Mouse (Mus musculus) gastrocnemius, adult 2 months (tissue): ENCODE results near the gene Dnase2a. TPM values are rescaled to one million over a fixed set of nuclear protein-coding genes. Genes with fewer than 3 reads are reported as not detected.

Experiments used
- DNase-seq: peaks from one replicate; pipeline ENCODE4 v3.0.0; 2022
- H3K27ac ChIP-seq: fragments of 200-600 bp; 2 replicates; pipeline ENCODE4 v1.8.1; 2022; ENCODE audit warnings: mild to moderate bottlenecking
- H3K4me3 ChIP-seq: fragments of 200-600 bp; 2 replicates; pipeline ENCODE4 v1.8.1; 2022; ENCODE audit warnings: mild to moderate bottlenecking, moderate library complexity
- CTCF ChIP-seq: fragments of 200-600 bp; IDR thresholded peaks from 2 replicates; pipeline ENCODE4 v1.8.1; 2022; ENCODE audit warnings: antibody characterized with exemption, mild to moderate bottlenecking, moderate library complexity
- intact Hi-C: fragments of 180-260 bp; cut with DNase I; formaldehyde crosslinking; loops from one replicate; pipeline ENCODE4 v1.15.1; 2025
- total RNA-seq, 2 experiments: library from RNA; stranded (reverse); gene quantifications; 2 replicates each; pipeline ENCODE4 v1.2.3; 2021

The Dnase2a gene
- total RNA-seq, 2 experiments from 2014 or later = 4.0 to 8.4 TPM

- Histone ChIP-seq H3K27ac (no peak within 1 kb of the TSS), H3K4me3 (peak within 1 kb of the TSS; percentile 67)
- no peak for DNase-seq
- peak; percentile 39 for TF ChIP-seq CTCF
- intact Hi-C loops = no loop called here
Observed at GRCm38 (mm10) chr8:84946528-84947240, 38.3 kb downstream of the Dnase2a start, which contains the start of gene Rtbdn. Rtbdn (plus strand) TSS chr8:84946991.

- H3K27ac ChIP-seq = no peak overlapping the region
- DNase-seq = no peak
- H3K4me3 ChIP-seq = no peak overlapping the region
- TF ChIP-seq CTCF = no peak
- intact Hi-C loops = no loop called here
Observed at GRCm38 (mm10) chr8:84947241-84947545, 38.8 kb downstream of the Dnase2a start.

GRCm38 (mm10) chr8:84949753-84950152, 41.4 kb downstream of the Dnase2a start:
- intact Hi-C loops = no loop called here
- Histone ChIP-seq H3K27ac (no peak overlapping the region), H3K4me3 (no peak overlapping the region)
- DNase-seq = no peak
- no peak for TF ChIP-seq CTCF

- Histone ChIP-seq H3K4me3 (peak overlapping the region; percentile 37), H3K27ac (no peak overlapping the region)
- intact Hi-C loops = no loop called here
- peak; percentile 69 for DNase-seq
- TF ChIP-seq CTCF = no peak
Observed at GRCm38 (mm10) chr8:84952612-84953255, 44.4 kb downstream of the Dnase2a start.

GRCm38 (mm10) chr8:84956768-84957167, 48.4 kb downstream of the Dnase2a start:
- no peak overlapping the region for H3K4me3 ChIP-seq
- TF ChIP-seq CTCF = peak; percentile 83
- H3K27ac ChIP-seq = no peak overlapping the region
- peak; percentile 61 for DNase-seq
- intact Hi-C loops = loop anchor here (2.0 kb wide), 1 partner anchor 28 kb away; no protein-coding TSS in a partner anchor

GRCm38 (mm10) chr8:84959811-84960210, 51.5 kb downstream of the Dnase2a start:
- Histone ChIP-seq H3K27ac (no peak overlapping the region), H3K4me3 (no peak overlapping the region)
- peak; percentile 29 for DNase-seq
- intact Hi-C loops = no loop called here
- TF ChIP-seq CTCF = no peak

GRCm38 (mm10) chr8:84963952-84964351, 55.6 kb downstream of the Dnase2a start:
- no peak overlapping the region for H3K27ac ChIP-seq
- intact Hi-C loops = no loop called here
- no peak overlapping the region for H3K4me3 ChIP-seq
- no peak for TF ChIP-seq CTCF
- DNase-seq = no peak

- Histone ChIP-seq H3K27ac (peak overlapping the region; percentile 81), H3K4me3 (peak overlapping the region; percentile 90)
- TF ChIP-seq CTCF = no peak
- peak; percentile 95 for DNase-seq
- intact Hi-C loops = loop anchor here (5.0 kb wide), 1 partner anchor 61 kb away; the partner anchor contains the start of genes Asna1 and Trir
Observed at GRCm38 (mm10) chr8:84965731-84966291, 57.5 kb downstream of the Dnase2a start.

GRCm38 (mm10) chr8:84966603-84967002, 58.2 kb downstream of the Dnase2a start:
- H3K4me3 ChIP-seq = no peak overlapping the region
- H3K27ac ChIP-seq = peak overlapping the region; percentile 81
- intact Hi-C loops = loop anchor here (5.0 kb wide), 1 partner anchor 61 kb away; the partner anchor contains the start of genes Asna1 and Trir
- TF ChIP-seq CTCF = no peak
- DNase-seq = no peak

- intact Hi-C loops = loop anchor here (5.0 kb wide), 1 partner anchor 60 kb away; the partner anchor contains the start of genes Asna1 and Trir
- Histone ChIP-seq H3K4me3 (no peak overlapping the region), H3K27ac (0 out of 2 replicates have a peak overlapping the region, but pooled peaks have one; percentile 16)
- no peak for TF ChIP-seq CTCF
- DNase-seq = peak; percentile 25
Observed at GRCm38 (mm10) chr8:84967532-84968304, 59.4 kb downstream of the Dnase2a start.

- intact Hi-C loops = loop anchor here (5.0 kb wide), 1 partner anchor 59 kb away; the partner anchor contains the start of genes Asna1 and Trir
- no peak for TF ChIP-seq CTCF
- Histone ChIP-seq H3K4me3 (peak overlapping the region; percentile 81), H3K27ac (peak overlapping the region; percentile 94)
- DNase-seq = no peak
Observed at GRCm38 (mm10) chr8:84968650-84969049, 60.3 kb downstream of the Dnase2a start.
